Mouse (Mus musculus) 3T3-L1 (cell line): Measurements from ENCODE around the gene Gdpd5.
A peak's percentile ranks its signal among the peaks of the same experiment; 100 is the strongest.

Source experiments
- DNase-seq: peaks from one replicate; pipeline ENCODE4 v3.0.0-alpha.2; 2015; ENCODE audit warnings: low read depth, low spot score

Gene Gdpd5

GRCm38 (mm10) chr7:99381214-99382087, at the start of gene Gdpd5:
Gene Gdpd5, plus strand, starts transcription at chr7:99381414.
- DNase-seq: peak; percentile 91

GRCm38 (mm10) chr7:99332774-99333480, 48.3 kb upstream of the Gdpd5 start:
- peak; percentile 79 for DNase-seq

- no peak for DNase-seq
Measured at GRCm38 (mm10) chr7:99340736-99341135, 40.5 kb upstream of the Gdpd5 start.

GRCm38 (mm10) chr7:99343577-99343976, 37.6 kb upstream of the Gdpd5 start:
- DNase-seq: no peak

GRCm38 (mm10) chr7:99347268-99347667, 33.9 kb upstream of the Gdpd5 start:
- no peak for DNase-seq

- no peak for DNase-seq
Measured at GRCm38 (mm10) chr7:99348883-99349282, 32.3 kb upstream of the Gdpd5 start.

- DNase-seq: peak; percentile 67
Measured at GRCm38 (mm10) chr7:99349782-99350720, 31.2 kb upstream of the Gdpd5 start.

GRCm38 (mm10) chr7:99351104-99351801, 30.0 kb upstream of the Gdpd5 start:
- peak; percentile 79 for DNase-seq

GRCm38 (mm10) chr7:99351802-99352517, 29.3 kb upstream of the Gdpd5 start:
- peak; percentile 63 for DNase-seq

- DNase-seq: peak; percentile 93
Measured at GRCm38 (mm10) chr7:99352526-99353400, 28.5 kb upstream of the Gdpd5 start, which contains the start of gene Serpinh1. Gene Serpinh1, minus strand, starts transcription at chr7:99353239.

- DNase-seq: peak; percentile 92
Measured at GRCm38 (mm10) chr7:99355731-99356131, 25.5 kb upstream of the Gdpd5 start.

GRCm38 (mm10) chr7:99356244-99356930, 24.8 kb upstream of the Gdpd5 start:
- DNase-seq: peak; percentile 88

- DNase-seq: no peak
Measured at GRCm38 (mm10) chr7:99357201-99357600, 24.0 kb upstream of the Gdpd5 start.

GRCm38 (mm10) chr7:99358371-99358770, 22.8 kb upstream of the Gdpd5 start:
- no peak for DNase-seq

GRCm38 (mm10) chr7:99360021-99360802, 21.0 kb upstream of the Gdpd5 start:
- peak; percentile 98 for DNase-seq

GRCm38 (mm10) chr7:99360803-99361414, 20.3 kb upstream of the Gdpd5 start:
- DNase-seq: peak; percentile 39

- no peak for DNase-seq
Measured at GRCm38 (mm10) chr7:99362137-99362536, 19.1 kb upstream of the Gdpd5 start.
